Mouse (Mus musculus): ENCODE results near the gene Retreg1.

GRCm38 (mm10) chr15:25966220-25966774 lies 123.3 kb downstream of the Retreg1 start:
- TF ChIP-seq CTCF (conservative IDR thresholded peaks at IDR 0.05; ENCODE audit: low read length) (no peak), POU5F1 (IDR thresholded peaks at IDR 0.05; ENCODE audit: borderline replicate concordance, low read length) (no peak)

Measured in E14TG2a.4 (cell line).